Mouse (Mus musculus): ENCODE results near the gene Aagab.

Gene Aagab

GRCm38 (mm10) chr9:63648520-63648918, 46.1 kb downstream of the Aagab start:
- no peak for DNase-seq (ENCODE audit: low spot score)

GRCm38 (mm10) chr9:63649841-63650545, 47.5 kb downstream of the Aagab start:
- no peak for DNase-seq (ENCODE audit: low spot score)

- no peak for DNase-seq (ENCODE audit: low spot score)
These were observed 48.4 kb downstream of the Aagab start for GRCm38 (mm10) chr9:63650905-63651304.

- peak; percentile 61 for DNase-seq (ENCODE audit: low spot score)
These were observed 49.1 kb downstream of the Aagab start for GRCm38 (mm10) chr9:63651594-63651993.

GRCm38 (mm10) chr9:63653666-63654065, 51.2 kb downstream of the Aagab start:
- DNase-seq (ENCODE audit: low spot score) = no peak

- DNase-seq (ENCODE audit: low spot score) = no peak
These were observed 52.1 kb downstream of the Aagab start for GRCm38 (mm10) chr9:63654575-63654974.

GRCm38 (mm10) chr9:63655092-63655491, 52.6 kb downstream of the Aagab start:
- DNase-seq (ENCODE audit: low spot score) = no peak

- DNase-seq (ENCODE audit: low spot score) = no peak
These were observed 54.7 kb downstream of the Aagab start for GRCm38 (mm10) chr9:63657167-63657566.

- DNase-seq (ENCODE audit: low spot score) = no peak
These were observed 56.0 kb downstream of the Aagab start for GRCm38 (mm10) chr9:63658436-63658835.

- DNase-seq (ENCODE audit: low spot score) = no peak
These were observed 56.5 kb downstream of the Aagab start for GRCm38 (mm10) chr9:63658970-63659371.

GRCm38 (mm10) chr9:63660061-63660460, 57.6 kb downstream of the Aagab start:
- no peak for DNase-seq (ENCODE audit: low spot score)

- DNase-seq (ENCODE audit: low spot score) = no peak
These were observed 58.2 kb downstream of the Aagab start for GRCm38 (mm10) chr9:63660691-63661090.

- no peak for DNase-seq (ENCODE audit: low spot score)
These were observed 60.3 kb downstream of the Aagab start for GRCm38 (mm10) chr9:63662759-63663158.

GRCm38 (mm10) chr9:63663222-63663621, 60.8 kb downstream of the Aagab start:
- no peak for DNase-seq (ENCODE audit: low spot score)

GRCm38 (mm10) chr9:63664300-63664745, 61.9 kb downstream of the Aagab start:
- no peak for DNase-seq (ENCODE audit: low spot score)

- DNase-seq (ENCODE audit: low spot score) = no peak
These were observed 62.6 kb downstream of the Aagab start for GRCm38 (mm10) chr9:63664792-63665646.

- DNase-seq (ENCODE audit: low spot score) = no peak
These were observed 64.3 kb downstream of the Aagab start for GRCm38 (mm10) chr9:63666612-63667372.

- no peak for DNase-seq (ENCODE audit: low spot score)
These were observed 64.9 kb downstream of the Aagab start for GRCm38 (mm10) chr9:63667373-63667724.

GRCm38 (mm10) chr9:63668621-63669020, 66.2 kb downstream of the Aagab start:
- DNase-seq (ENCODE audit: low spot score) = no peak

- no peak for DNase-seq (ENCODE audit: low spot score)
These were observed 67.4 kb downstream of the Aagab start for GRCm38 (mm10) chr9:63669816-63670215.

GRCm38 (mm10) chr9:63672797-63673493, 70.5 kb downstream of the Aagab start:
- DNase-seq (ENCODE audit: low spot score) = no peak

- no peak for DNase-seq (ENCODE audit: low spot score)
These were observed 71.0 kb downstream of the Aagab start for GRCm38 (mm10) chr9:63673494-63673805.
